Mouse (Mus musculus): Measurements from ENCODE around the gene Rnf220.

The Rnf220 gene

GRCm38 (mm10) chr4:117307270-117307669 lies 189.6 kb downstream of the Rnf220 start:
- in situ Hi-C loops (cut with MboI; ENCODE audit: low sequenced_read_pairs): no loop called here

- in situ Hi-C loops (cut with MboI; ENCODE audit: low sequenced_read_pairs): no loop called here
These were observed 191.4 kb downstream of the Rnf220 start for GRCm38 (mm10) chr4:117305461-117305860.

- in situ Hi-C loops (cut with MboI; ENCODE audit: low sequenced_read_pairs): no loop called here
These were observed 192.4 kb downstream of the Rnf220 start for GRCm38 (mm10) chr4:117304239-117305025.

GRCm38 (mm10) chr4:117303581-117304238 lies 193.1 kb downstream of the Rnf220 start:
- in situ Hi-C loops (cut with MboI; ENCODE audit: low sequenced_read_pairs): no loop called here

DNA sequence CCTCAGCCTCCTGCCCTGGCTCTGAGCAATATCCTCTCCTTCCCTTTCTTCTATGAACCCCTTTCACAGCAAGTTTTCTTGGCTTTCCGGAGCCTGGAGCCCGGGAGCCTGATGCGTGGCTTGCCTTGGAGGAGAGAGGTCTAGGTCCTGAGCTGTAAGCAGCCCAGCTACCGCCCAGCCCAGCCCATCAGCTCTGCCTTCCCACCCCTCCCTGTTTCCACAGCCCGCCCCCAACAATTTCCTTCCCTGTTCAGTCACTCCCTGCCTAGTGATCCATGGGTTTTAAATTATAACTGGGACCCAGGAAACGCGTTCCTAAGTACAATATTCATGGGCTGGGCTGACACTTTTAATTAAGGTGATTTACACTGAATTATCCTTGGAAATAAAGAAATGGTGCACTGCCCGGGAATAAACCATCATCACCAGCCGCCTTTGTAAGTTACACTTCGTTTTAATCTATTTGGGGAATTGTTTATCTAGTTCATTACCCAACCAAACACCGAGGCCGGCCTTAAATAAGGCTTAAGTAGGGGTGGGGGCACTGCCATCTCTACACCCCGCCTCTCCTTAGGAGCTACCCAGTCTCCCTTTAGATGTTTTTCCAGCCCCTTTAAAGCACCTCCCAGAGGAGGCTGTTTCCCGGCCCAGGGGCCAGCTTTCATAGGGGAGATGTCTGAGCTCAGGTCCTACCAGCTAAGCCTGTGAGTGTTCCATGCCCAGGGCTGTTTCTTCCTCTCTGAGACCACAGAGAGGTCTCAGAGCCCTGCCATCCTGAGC lies 194.6 kb downstream of the Rnf220 start:
- in situ Hi-C loops (cut with MboI; ENCODE audit: low sequenced_read_pairs): no loop called here

DNA sequence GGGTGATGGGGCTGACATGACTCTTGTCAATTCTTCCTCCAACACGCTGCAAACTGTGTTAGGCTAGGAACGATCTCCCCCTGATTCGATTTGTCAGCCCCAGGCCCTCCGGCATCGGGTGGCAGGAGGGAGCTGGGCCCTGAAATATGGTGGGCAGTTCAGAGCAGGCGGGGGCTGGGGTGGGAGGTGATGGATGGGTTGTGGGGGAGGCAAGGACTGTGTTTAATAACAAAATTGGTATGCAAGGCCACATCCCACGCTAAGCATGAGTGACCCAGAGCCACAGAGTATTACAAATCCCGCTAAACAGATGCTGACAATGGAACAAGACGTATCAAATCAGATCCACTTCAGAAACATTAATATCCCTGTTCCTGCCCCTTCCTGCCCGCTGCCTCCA lies 196.9 kb downstream of the Rnf220 start:
- in situ Hi-C loops (cut with MboI; ENCODE audit: low sequenced_read_pairs): no loop called here

DNA sequence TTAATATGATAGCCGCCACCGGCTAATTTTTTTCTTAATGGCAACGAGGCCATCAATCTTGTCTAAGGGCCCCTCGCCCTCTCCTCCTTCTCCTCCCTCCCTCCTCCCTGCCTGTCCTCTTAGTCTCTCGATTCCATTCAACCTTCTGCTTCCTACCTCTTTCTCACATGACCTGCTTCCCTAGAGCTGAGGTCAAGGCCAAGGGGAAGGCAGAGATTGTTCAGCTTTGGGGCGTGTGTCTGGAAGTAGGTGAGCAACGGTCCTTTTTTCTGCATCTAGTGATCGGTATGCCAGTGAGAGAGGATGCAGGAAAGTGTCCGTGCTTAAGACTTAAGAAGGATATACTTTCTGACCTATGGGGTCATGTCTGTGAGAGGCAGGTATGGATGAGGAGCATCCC lies 199.0 kb downstream of the Rnf220 start:
- in situ Hi-C loops (cut with MboI; ENCODE audit: low sequenced_read_pairs): no loop called here

DNA sequence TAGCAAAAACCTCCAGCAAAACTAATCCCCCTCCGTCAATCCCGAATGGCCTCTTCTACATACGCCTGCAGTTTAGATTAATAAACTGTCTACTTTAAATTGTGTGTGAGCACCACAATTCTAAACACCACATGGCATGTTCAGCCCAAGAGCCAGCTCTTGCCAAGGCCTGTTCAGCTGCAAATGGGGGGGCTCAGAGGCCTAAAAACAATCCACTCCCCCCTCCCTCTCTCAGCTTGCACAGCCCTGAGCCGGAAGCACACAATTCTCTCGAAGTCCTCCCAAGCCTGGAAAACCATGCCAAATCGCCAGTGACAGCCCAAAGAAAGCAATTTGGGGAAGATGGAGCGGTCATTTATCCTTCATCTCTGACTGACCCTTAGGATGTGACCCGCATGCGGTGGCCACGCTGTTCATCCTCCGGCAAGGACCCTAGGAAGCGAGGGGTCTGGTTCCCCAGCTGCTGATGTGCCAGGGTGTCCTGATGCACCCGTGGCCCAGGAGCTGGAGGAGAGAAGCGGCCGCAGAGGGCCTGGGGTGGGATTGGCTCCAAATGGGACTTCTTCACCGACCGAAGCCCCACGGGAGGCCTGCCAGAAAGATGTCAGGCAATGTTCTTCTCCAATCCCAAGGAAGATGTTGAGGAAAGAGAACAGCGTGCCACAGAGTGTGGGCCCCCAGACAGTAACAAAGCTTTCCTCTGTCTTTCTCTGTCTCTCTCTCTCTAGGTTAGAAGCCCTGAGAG lies 199.8 kb downstream of the Rnf220 start:
- in situ Hi-C loops (cut with MboI; ENCODE audit: low sequenced_read_pairs): no loop called here

GRCm38 (mm10) chr4:117291696-117292095 lies 205.2 kb downstream of the Rnf220 start:
- in situ Hi-C loops (cut with MboI; ENCODE audit: low sequenced_read_pairs): no loop called here

GRCm38 (mm10) chr4:117288927-117289801 lies 207.7 kb downstream of the Rnf220 start:
- in situ Hi-C loops (cut with MboI; ENCODE audit: low sequenced_read_pairs): no loop called here

DNA sequence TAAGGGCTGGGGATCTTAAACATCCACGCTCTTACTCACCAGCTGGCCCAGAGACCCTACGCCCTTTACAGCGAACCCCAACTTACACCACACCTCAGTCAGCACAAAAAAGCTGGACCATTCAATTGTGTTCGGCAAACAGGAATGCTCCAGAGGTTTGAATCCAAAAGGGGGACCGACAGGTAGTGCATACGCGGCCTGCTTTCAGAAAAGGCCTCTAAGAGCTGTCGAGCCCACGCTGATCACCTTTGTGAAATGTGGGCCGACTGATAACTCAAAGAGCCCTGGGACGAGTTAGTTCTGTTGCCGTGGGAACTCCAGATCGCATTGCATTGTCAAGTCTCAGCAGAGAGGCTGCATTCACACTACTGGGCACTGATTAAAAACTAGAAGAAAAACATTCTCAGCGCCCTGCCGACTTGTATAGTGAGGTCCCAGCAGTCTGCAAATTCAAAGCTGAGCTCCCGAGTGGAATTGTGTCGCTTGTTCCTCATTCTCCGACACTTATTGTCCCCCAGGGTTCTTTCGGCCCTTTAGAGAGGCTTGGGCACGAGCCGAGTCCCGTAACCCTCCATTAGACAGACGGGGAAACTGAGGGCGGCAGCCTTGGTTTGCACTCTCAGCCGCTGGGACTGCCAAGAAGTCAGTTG lies 208.4 kb downstream of the Rnf220 start:
- in situ Hi-C loops (cut with MboI; ENCODE audit: low sequenced_read_pairs): no loop called here

DNA sequence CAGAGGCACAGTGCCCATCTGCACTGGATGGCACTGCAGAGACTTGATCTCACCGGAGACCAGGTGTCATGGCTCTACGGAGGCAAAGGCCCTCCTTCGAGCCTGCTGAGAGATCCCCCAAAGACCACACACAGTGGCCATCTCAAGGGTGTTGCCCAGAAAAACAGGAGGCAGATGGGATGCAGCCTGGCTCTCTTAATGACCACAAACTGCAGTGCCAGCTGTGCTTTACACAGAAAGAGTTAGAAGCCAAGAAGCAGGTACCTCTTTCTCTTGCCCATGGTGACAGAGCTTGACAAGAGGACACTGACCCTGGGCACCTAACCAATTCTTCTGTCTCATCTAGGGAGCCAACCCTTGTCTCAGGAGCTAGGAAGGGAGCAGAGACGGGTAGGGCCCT lies 212.5 kb downstream of the Rnf220 start:
- in situ Hi-C loops (cut with MboI; ENCODE audit: low sequenced_read_pairs): no loop called here

DNA sequence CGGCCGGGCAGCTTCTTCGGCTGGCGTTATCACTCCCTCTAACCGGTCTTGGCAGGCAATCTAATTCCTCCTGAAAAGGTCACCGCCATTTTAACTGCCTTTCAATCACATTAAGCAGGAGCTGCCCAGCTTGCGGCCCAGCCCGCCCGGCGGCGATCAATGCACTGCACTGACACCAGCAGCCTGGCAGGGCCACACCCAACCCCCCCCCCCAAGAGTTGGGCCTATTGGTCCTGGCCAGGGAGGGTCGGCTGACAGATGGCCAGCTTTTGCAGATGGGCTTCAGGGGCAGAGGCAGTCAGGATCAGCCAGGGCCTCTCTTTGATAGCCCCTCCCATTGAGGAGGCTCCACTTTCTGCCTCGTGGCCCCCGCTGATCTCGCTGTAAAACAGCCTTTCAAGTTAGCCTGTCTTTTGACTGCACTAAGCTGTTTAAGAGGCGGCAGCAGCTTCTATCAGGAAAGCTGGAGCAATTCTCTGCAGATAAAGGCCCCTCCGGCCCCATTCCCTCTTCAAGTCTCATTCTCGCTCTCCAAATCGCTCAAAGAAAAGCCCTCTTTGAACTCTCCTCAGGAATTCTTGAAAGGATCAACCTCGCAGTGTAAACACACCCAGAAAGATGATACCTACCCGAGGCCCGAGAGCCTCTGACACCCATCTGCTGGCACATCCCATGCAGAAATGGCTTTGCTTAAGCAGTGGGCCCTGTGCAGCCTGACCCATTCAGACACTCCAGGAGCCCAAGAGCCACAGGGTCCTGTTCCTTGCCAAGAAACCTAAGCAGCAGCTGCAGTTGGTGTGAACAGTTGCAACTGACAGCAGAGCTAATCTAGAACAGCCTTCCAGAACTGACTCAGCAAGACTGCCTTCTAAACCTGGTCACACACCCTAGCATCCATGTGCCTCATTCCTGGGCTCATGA lies 213.3 kb downstream of the Rnf220 start:
- in situ Hi-C loops (cut with MboI; ENCODE audit: low sequenced_read_pairs): no loop called here

DNA sequence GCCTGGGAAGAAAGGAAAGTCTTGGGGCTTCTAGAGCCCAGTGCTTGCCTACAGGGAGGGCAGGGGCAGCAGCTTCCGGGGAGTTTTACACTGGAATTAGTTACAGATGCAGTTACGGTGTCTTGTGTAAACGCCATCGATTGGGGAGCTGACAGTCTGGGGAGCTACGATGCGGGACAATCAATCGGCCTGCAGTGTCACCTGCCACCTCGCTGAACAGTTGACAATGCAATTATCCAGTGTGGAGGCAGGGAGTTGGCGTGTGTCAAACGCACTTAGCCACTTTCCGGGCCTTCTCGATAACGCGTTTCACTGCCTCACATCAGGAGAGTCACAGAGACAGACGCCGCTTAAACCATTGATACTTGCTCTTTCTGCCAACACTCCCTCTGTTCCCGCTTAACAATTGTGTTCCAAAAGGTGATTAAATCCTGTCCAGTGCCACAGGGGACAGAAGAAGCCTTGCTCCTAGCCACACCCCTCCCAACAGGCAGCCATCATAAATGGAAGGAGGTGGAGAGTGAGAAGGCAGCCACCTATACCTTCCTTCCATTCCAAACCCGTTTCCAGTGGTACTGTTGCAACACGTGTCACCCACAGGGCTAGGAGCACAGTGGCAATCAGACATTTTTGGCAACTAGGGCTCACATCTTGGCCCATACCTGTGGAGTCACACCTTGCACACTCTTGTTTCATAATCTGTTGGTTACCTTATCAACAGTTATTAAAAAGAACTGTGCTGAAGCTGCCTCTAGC lies 215.6 kb downstream of the Rnf220 start:
- in situ Hi-C loops (cut with MboI; ENCODE audit: low sequenced_read_pairs): no loop called here

- in situ Hi-C loops (cut with MboI; ENCODE audit: low sequenced_read_pairs): no loop called here
These were observed 216.4 kb downstream of the Rnf220 start for GRCm38 (mm10) chr4:117280397-117280930.

DNA sequence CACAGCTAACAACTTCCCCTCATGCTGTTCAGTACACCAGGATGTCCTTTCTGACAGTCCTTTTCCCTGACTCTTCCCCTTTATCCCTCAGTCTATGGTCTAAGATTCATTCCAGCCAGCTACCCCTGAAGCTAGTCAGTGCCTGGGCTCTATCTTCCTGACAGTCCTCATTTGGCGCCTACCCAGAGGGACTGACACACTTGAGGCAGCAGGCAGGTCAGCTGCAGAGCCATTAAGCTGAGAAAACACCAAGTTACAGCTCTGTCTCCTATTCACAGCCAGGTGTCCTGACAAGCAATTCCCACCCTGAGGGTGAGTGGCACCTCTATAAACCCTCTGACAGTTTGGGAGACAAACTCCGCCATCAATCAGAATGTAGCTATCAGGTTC lies 217.6 kb downstream of the Rnf220 start:
- in situ Hi-C loops (cut with MboI; ENCODE audit: low sequenced_read_pairs): no loop called here

DNA sequence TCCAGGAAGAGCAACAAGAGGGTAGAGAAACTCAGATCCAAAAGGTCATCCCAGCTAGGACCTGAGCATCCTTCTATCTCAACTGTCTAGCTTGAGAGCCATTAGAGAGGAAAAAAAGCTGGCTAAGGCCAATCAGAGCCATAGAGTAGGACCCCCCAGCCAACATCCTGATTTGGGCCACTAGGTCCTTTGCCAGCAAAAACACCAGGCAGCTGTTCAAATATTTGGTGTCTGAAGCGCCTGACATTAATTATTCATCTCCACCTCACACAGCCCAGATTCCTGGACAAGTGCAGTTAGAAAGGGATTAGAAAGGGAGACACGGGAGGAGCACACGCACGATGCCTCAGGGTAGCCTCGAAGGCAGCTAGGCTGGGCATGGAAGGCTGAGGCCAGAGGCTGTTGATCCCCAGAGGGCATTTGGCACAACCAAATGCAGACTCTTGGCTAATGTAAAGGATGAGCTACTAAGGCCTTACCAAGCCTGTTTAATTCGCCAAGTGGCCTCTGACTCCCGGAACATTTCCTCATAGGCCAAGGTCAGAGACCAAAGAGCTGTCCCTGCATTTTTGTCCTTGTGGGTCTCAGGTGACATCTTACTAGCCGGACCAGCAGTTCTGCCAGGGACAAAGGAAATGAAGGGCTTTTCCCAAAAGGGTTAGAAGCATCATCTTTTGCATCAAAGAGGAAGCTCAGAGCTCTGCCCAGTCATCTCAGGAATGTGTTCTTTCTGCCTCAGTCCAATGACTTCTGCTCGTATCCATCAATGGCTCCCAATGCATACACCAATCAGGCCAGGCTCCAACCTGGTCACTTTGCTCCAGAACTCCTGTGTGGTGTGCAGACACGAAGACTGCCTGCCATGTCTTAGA lies 218.2 kb downstream of the Rnf220 start:
- in situ Hi-C loops (cut with MboI; ENCODE audit: low sequenced_read_pairs): no loop called here
